Mouse (Mus musculus): Measurements from ENCODE around the gene Cubn. TPM values are rescaled to one million over a fixed set of nuclear protein-coding genes. Genes with fewer than 3 reads are reported as not detected.

Gene Cubn
- polyA plus RNA-seq, 1 experiment from 2014 or later = 0.05 TPM

DNA sequence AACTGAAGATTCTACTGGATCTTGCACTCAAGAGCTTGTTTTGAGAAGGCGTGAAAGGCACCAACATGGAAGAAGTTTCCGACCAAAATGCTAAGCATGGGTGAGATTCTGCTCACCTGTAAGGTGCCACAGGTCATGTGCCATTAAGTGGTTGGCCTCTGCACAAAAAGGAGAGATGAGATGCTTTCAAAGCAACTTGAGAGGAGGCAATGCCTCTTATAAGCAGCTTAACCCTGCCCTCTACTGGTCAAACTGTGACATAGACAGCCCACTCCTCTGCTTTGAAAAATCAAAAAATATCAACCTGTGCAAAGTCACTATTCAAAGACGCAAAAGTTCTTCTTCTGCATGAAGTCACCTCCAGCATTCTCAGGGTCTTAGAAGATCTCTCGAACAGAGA, 226.7 kb downstream of the Cubn start:
- WGBS = 48% methylated on average over 4 of the region's 4 CpGs
- no peaks in the 10 kb centered on the region for H3K4me1 ChIP-seq (replicated peaks; ENCODE audit: control insufficient read depth, insufficient read depth)
- peak; percentile 16 for DNase-seq (ENCODE audit: low spot score)

DNA sequence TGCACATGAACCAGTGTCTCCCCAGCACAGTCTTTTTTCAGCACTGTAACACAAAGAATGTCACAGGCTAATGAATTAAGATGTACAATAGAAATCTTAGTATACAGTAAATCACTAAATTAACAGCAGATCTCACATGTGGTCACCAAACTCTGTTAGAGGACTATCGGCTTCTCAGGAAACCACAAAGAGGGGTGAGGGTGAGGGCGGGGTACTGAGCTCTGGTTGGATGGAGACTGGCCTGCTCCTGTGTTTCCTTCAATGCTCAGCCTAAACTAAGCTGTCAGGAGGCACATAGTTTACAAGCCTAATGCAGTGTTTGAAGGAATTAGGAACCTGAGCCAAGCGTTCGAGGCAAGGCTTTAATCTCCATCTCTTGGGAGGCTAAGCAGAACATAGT, 228.5 kb downstream of the Cubn start:
- no peak for ATAC-seq (ENCODE audit: low FRiP score, low TSS enrichment)
- no peak overlapping the region for H3K4me3 ChIP-seq (ENCODE audit: low read depth, low read length)
- H3K36me3 ChIP-seq (ENCODE audit: control insufficient read depth, insufficient read depth, low read length) = peaks cover 4% of the 10 kb centered on the region
- no peaks in the 10 kb centered on the region for H3K4me1 ChIP-seq (replicated peaks; ENCODE audit: control insufficient read depth, insufficient read depth)
- H3K9me3 ChIP-seq (ENCODE audit: control insufficient read depth, low read length) = no peaks in the 10 kb centered on the region
- no peak overlapping the region for H3K27ac ChIP-seq (replicated peaks)
- WGBS = 59% methylated on average over 4 of the region's 4 CpGs
- no peak overlapping the region for H3K9ac ChIP-seq (ENCODE audit: low read length)
- H3K4me2 ChIP-seq (replicated peaks; ENCODE audit: low read depth) = no peak overlapping the region
- H3K27me3 ChIP-seq (ENCODE audit: control insufficient read depth, insufficient read depth, low read length) = no peaks in the 10 kb centered on the region
- TF ChIP-seq CTCF (IDR thresholded peaks at IDR 0.05; ENCODE audit: low read depth) (no peak), EP300 (optimal IDR thresholded peaks at IDR 0.05) (no peak)
- no peak for DNase-seq (ENCODE audit: low spot score)

More for the DNA sequence above, 226.7 kb downstream of the Cubn start:
- H3K27me3 ChIP-seq (ENCODE audit: control insufficient read depth, insufficient read depth, low read length) = no peaks in the 10 kb centered on the region
- H3K4me3 ChIP-seq (ENCODE audit: low read depth, low read length) = no peak overlapping the region
- H3K9me3 ChIP-seq (ENCODE audit: control insufficient read depth, low read length) = no peaks in the 10 kb centered on the region
- ATAC-seq (ENCODE audit: low FRiP score, low TSS enrichment) = no peak
- no peak overlapping the region for H3K4me2 ChIP-seq (replicated peaks; ENCODE audit: low read depth)
- H3K9ac ChIP-seq (ENCODE audit: low read length) = no peak overlapping the region
- H3K27ac ChIP-seq (replicated peaks) = no peak overlapping the region
- TF ChIP-seq CTCF (IDR thresholded peaks at IDR 0.05; ENCODE audit: low read depth) (peak; percentile 84), EP300 (optimal IDR thresholded peaks at IDR 0.05) (no peak)
- H3K36me3 ChIP-seq (ENCODE audit: control insufficient read depth, insufficient read depth, low read length) = peaks cover 4% of the 10 kb centered on the region

DNA sequence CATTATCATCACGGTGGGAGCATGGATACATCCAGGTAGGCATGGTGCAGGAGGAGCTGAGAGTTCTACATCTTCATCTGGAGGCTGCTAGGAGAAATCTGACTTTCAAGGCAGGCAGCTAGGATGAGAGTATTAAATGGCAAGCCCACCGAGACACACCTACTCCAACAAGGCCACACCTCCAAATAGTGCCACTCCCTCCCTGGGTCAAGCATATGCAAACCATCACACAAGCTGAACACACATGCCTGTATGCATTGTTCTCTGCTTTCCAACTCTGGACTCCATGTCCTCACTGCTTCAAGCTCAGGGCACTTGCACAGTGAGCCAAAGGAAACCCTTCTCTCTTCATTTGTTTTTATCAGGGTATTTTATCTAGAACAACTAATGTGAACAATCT, 233.0 kb downstream of the Cubn start:
- H3K9ac ChIP-seq (ENCODE audit: low read length) = no peak overlapping the region
- WGBS = 71% methylated on average over 2 of the region's 2 CpGs
- H3K9me3 ChIP-seq (ENCODE audit: control insufficient read depth, low read length) = no peaks in the 10 kb centered on the region
- no peak overlapping the region for H3K4me3 ChIP-seq (ENCODE audit: low read depth, low read length)
- H3K27me3 ChIP-seq (ENCODE audit: control insufficient read depth, insufficient read depth, low read length) = no peaks in the 10 kb centered on the region
- H3K27ac ChIP-seq (replicated peaks) = no peak overlapping the region
- H3K36me3 ChIP-seq (ENCODE audit: control insufficient read depth, insufficient read depth, low read length) = peaks cover 4% of the 10 kb centered on the region
- ATAC-seq (ENCODE audit: low FRiP score, low TSS enrichment) (no peak), DNase-seq (ENCODE audit: low spot score) (no peak)
- H3K4me1 ChIP-seq (replicated peaks; ENCODE audit: control insufficient read depth, insufficient read depth) = no peaks in the 10 kb centered on the region
- TF ChIP-seq CTCF (IDR thresholded peaks at IDR 0.05; ENCODE audit: low read depth) = no peak
- no peak for TF ChIP-seq EP300 (optimal IDR thresholded peaks at IDR 0.05)
- H3K4me2 ChIP-seq (replicated peaks; ENCODE audit: low read depth) = no peak overlapping the region

GRCm38 (mm10) chr2:13240711-13241110, 250.9 kb downstream of the Cubn start:
- Histone ChIP-seq H3K4me2 (replicated peaks; ENCODE audit: low read depth) (no peak overlapping the region), H3K9me3 (ENCODE audit: control insufficient read depth, low read length) (no peaks in the 10 kb centered on the region), H3K27me3 (ENCODE audit: control insufficient read depth, insufficient read depth, low read length) (no peaks in the 10 kb centered on the region), H3K9ac (ENCODE audit: low read length) (no peak overlapping the region), H3K4me1 (replicated peaks; ENCODE audit: control insufficient read depth, insufficient read depth) (no peaks in the 10 kb centered on the region), H3K27ac (replicated peaks) (no peak overlapping the region), H3K36me3 (ENCODE audit: control insufficient read depth, insufficient read depth, low read length) (peaks cover 10% of the 10 kb centered on the region; the same call in 1 of the 2 replicates), H3K4me3 (ENCODE audit: low read depth, low read length) (no peak overlapping the region)
- ATAC-seq (ENCODE audit: low FRiP score, low TSS enrichment) (no peak), DNase-seq (ENCODE audit: low spot score) (no peak)
- TF ChIP-seq EP300 (optimal IDR thresholded peaks at IDR 0.05) = no peak
- no peak for TF ChIP-seq CTCF (IDR thresholded peaks at IDR 0.05; ENCODE audit: low read depth)
- WGBS = 54% methylated on average over 9 of the region's 9 CpGs

- DNase-seq (ENCODE audit: low spot score) = peak; percentile 19
- ATAC-seq (ENCODE audit: low FRiP score, low TSS enrichment) = no peak
- 61% methylated on average over 8 of the region's 8 CpGs for WGBS
Measured at GRCm38 (mm10) chr2:13237140-13237901, 254.3 kb downstream of the Cubn start.

DNA sequence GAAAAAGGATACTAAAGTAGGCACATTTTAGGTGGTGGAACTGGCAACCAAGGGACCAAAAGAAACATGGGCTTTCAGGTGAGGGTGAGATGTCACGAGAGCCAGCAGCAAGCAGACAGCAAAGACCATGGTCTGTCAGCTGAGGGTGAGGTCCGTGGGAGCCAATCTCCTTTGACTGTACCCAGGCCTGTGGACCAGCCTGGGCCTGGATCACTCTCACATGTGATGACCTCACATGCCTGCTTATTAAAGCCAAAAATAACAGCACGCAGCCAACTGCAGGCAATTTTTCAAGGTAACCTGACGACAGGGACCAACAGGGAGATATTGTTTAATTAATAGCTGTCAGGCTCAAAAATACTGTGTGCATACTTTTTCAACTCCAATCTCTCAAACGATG, 255.9 kb downstream of the Cubn start:
- H3K27ac ChIP-seq (replicated peaks) = no peak overlapping the region
- H3K4me2 ChIP-seq (replicated peaks; ENCODE audit: low read depth) = no peak overlapping the region
- DNase-seq (ENCODE audit: low spot score) (no peak), ATAC-seq (ENCODE audit: low FRiP score, low TSS enrichment) (no peak)
- H3K9me3 ChIP-seq (ENCODE audit: control insufficient read depth, low read length) = no peaks in the 10 kb centered on the region
- TF ChIP-seq CTCF (IDR thresholded peaks at IDR 0.05; ENCODE audit: low read depth) = no peak
- TF ChIP-seq EP300 (optimal IDR thresholded peaks at IDR 0.05) = no peak
- 55% methylated on average over 5 of the region's 5 CpGs for WGBS
- H3K36me3 ChIP-seq (ENCODE audit: control insufficient read depth, insufficient read depth, low read length) = peaks cover 10% of the 10 kb centered on the region; the same call in 1 of the 2 replicates
- no peak overlapping the region for H3K9ac ChIP-seq (ENCODE audit: low read length)
- H3K4me3 ChIP-seq (ENCODE audit: low read depth, low read length) = no peak overlapping the region
- no peaks in the 10 kb centered on the region for H3K27me3 ChIP-seq (ENCODE audit: control insufficient read depth, insufficient read depth, low read length)
- H3K4me1 ChIP-seq (replicated peaks; ENCODE audit: control insufficient read depth, insufficient read depth) = no peaks in the 10 kb centered on the region

More at GRCm38 (mm10) chr2:13237140-13237901, 254.3 kb downstream of the Cubn start:
- Histone ChIP-seq H3K27ac (replicated peaks) (no peak overlapping the region), H3K9me3 (ENCODE audit: control insufficient read depth, low read length) (no peaks in the 10 kb centered on the region), H3K36me3 (ENCODE audit: control insufficient read depth, insufficient read depth, low read length) (peaks cover 10% of the 10 kb centered on the region; the same call in 1 of the 2 replicates), H3K27me3 (ENCODE audit: control insufficient read depth, insufficient read depth, low read length) (no peaks in the 10 kb centered on the region), H3K4me2 (replicated peaks; ENCODE audit: low read depth) (no peak overlapping the region), H3K4me1 (replicated peaks; ENCODE audit: control insufficient read depth, insufficient read depth) (no peaks in the 10 kb centered on the region), H3K4me3 (ENCODE audit: low read depth, low read length) (no peak overlapping the region), H3K9ac (ENCODE audit: low read length) (no peak overlapping the region)
- TF ChIP-seq EP300 (optimal IDR thresholded peaks at IDR 0.05) (no peak), CTCF (IDR thresholded peaks at IDR 0.05; ENCODE audit: low read depth) (peak; percentile 85)
